Mouse (Mus musculus): ENCODE results near the gene Plek.

- no peak for TF ChIP-seq GATA1 (IDR thresholded peaks at IDR 0.05; ENCODE audit: low read length)
- TF ChIP-seq TAL1 (IDR thresholded peaks at IDR 0.05; ENCODE audit: low read length): no peak
Measured at GRCm38 (mm10) chr11:17003757-17004156, 48.4 kb downstream of the Plek start.
